Mouse (Mus musculus) c-Kit-negative CD71-positive TER-119-positive erythroid progenitor cells, embryonic 14.5 days (primary cell): ENCODE measurements at regions not wholly inside any gene's neighbourhood (a gene's known extent, or its start where the extent isn't known, plus 50 kb on each side); places are given as distances from the start of the nearest gene placed in this dataset.

Experiments used
- DNase-seq: peaks from one replicate; pipeline ENCODE4 v3.0.0-alpha.2; 2013; ENCODE audit warnings: low read depth, low spot score

DNA sequence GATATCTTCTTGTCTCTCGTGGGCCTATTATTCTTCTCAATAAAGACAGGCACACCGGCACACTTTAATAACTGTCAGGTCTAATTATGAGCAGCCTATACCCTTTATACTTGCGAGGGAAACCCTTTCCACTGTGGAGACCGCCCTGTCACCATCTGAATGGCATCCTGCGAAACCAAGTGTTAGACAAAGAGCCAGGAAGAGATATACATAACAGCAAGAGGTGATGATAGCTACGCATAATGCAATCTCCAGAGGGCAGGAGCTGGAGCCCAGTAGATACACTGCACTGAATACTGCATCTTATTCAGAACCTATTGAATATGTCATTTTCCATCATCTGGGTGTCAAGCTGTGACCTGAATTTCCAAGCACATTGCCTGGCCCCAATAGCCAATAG, 187.7 kb downstream of the Kit start:
- DNase-seq, result peak; percentile 2

DNA sequence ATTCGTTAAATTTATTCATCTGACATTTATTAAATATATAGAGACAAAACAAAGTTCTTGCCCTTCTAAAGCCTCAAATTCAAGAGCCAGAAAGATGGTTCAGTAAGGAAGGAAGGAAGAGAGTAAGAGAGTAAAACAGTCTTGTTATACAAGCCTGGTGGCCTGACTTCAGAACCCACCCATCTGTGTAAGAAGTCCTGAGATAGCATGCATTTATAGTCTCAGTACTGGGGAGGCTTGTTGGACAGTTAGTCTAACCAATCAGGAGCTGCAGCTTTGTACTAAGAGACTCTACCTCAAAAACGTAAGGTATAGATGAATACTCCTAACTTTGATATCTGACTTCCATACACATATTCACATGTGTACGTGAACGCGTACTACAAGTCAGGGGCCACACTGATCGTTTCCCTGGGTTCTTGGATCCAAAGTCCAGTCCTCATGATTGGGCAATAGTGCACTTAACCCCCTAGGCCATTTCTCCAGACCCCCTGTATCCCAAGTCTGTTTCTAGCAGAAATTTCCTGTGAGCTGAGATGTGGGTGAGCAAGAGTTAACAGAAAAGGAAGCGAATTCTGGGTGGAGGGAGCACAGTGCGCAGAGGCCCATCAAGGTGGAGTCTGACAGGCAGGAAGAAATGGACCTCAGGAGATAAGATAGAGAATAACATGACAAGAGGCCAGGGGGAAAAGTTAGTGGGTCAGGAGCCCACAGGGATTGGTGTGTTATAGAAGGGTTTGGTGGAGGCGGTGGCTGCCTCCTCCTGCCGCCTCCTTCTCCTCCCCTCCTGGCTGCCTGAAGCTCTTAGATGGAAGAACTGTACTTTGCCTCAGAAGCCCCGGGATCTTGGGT, 187.0 kb downstream of the Kit start:
- DNase-seq, result peak; percentile 6

DNA sequence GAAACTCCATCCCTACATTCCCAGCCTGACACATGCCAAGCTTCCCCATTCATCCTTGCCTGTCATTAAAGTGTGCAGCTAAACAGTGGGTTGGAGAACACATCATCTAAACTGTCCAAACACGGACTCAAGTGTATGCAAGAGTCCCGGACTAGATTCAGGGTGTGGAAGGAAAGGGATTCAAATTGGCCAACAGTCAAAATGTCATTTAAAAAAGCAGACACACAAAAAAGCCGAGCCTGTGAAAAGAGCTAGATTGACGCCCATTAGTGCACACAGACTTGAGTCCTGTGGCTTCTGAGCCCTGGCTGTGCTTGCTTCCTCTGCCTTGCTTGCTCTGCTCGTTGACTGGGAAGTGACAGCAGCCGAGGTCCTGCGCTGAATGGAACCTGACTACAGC, 181.5 kb downstream of the Kit start:
- no peak for DNase-seq

DNA sequence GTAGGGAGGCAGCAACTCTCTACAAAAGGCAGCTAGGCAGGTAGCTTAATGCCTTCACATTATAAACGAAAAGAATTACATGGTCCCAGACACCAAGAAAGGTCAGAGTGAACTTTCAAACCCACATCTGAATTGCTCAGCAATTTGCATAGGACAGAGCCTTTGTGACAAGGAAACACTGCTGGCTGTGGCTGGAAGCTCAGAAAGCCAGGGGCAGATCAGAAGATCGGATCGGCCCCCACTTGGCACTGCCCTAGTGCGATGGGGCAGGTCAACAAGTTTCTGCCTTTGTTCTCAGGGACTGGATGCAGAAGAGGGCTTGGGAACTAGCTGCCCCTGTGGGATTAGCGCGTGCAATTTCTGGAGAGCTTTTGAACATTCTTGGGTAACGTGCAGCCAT, 179.6 kb downstream of the Kit start:
- DNase-seq, result no peak

DNA sequence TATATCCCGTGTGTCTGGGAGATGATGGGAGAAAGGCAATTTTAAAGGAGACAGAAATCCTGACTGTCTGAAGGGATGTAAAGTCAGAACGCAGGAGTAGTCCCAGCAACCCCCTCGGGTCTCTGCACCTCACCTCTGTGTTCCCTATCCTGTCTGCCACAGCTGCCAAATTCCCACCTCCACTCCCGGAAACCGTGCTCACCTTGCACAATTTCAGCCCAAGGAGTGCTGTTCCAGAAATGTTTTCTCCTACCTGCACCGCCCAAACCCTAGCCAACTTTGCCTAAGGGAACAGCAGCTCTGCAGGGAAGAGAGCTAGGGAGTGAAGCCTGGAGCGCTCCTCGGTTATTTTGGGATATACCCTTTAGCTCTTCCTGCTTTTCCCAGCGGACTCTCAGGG, 170.6 kb downstream of the Kit start:
- DNase-seq, result no peak

DNA sequence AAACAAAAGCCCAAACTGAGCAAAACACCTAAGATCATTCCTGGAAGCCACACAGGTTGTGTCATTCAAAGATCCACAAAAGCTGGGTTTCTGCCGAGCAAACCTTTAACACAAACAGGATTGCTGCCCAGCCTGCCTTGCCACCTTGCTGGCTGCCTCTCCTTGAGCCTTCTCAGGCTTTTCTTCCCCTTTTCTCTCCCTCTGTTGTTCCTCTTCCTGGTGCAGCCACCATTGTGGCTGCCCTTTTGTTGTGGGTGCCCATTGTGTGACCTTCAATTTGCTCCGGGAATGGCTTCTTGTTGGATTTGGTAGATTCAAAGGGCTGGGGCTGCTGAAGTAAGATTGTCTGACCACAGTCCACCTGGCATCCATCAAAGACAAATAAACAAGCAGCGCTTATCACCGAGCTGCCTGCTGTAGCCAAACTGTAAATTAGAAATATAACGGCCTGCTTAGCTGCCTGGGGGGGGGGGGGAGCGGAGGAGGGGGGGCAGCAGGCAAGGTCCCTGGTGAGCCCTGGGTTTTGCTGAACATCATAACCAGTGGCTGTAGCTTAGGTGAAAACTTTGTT, 169.8 kb downstream of the Kit start:
- DNase-seq, result no peak

DNA sequence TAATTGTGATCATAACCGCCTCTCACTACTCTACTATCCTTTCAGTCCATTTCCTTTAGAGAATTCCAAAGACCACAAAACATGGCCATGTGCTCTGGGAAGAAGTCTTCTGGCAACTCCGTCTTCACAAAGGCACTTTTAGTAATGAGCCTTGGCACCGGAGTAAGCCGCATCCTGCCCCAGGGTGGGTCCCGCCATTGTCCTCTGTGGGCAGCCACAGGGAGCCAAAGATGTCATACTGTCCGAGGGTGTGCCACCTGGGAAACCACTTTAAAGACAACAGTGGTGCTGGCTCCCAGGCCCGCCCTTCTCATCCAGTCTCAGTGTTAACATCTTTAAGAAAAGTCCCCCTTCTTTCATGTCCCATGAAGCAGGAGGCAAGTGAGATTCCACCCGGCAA, 164.6 kb downstream of the Kit start:
- DNase-seq, result no peak

DNA sequence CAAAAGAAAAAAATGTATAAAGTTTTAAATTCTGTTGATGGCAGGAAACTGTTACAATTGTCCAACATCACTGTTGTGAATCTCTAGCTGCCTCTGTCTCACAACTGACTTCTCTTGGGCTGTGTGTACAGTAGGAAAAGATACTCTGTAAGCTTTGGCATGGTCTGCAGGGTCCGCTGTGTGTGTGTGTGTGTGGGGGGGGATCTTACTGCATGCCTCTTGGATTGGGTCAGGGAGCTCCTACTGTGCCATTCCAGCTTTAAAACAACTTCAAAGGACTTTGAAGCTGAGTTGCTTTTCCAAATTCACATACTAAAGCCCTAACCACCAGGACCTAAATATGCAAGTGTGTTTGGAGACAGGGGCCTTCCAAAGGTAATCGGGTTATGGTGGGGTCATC, 163.7 kb downstream of the Kit start:
- no peak for DNase-seq

DNA sequence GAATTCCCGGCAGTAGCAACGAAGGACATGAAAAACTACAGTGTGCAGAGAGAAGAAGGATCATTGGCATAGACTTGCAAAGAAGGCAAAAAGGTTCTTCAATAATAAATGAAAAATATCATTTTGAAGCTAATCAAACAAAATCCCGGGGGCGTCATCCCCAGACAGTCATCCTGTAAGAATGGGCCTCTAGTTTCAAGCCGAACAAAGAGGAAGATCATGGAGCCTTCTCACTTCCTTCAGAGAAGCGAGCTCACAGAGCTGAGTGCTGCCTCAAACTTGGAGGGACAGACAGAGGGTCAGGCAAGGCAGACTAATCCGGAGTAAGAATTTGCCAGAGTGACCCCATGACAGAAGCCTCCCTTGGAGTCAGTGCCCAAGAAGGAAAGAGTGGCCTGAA, 163.0 kb downstream of the Kit start:
- no peak for DNase-seq

DNA sequence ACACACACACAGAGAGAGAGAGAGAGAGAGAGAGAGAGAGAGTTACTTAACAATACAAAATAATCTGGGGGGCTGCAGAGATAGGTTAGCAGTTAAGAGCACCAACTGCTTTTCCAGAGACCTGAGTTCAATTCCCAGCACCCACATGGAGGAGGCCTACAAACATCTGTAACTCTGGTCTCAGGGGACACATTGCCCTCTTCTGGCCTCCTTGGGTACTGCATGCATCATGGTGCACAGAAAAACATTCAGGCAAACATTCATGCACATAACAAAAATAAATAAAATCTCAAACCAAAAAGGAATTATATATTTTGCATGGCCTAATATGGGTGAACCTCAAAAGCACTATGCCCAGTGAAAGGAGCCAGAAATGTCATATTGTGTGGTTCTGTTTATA, 161.6 kb downstream of the Kit start:
- no peak for DNase-seq

DNA sequence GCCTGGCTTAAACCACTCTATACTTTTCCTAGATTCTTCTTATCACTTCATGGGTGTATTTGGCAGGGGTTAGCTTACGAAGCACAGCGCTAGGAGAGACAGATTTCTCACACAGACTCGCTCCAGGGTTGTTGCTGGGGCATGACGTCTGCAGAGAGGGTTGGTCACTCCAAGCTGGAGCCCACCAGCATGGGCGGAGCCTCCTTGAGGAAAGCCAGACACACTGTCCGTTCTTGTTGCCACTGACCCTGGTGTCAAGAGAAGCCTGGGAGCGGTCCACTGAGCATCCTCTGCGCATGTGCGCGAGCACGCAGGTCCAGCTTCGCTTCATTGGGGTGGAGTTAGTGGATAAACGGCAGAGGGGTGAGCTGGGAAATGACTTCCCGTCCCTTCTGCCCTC, 159.8 kb downstream of the Kit start:
- DNase-seq, result no peak

DNA sequence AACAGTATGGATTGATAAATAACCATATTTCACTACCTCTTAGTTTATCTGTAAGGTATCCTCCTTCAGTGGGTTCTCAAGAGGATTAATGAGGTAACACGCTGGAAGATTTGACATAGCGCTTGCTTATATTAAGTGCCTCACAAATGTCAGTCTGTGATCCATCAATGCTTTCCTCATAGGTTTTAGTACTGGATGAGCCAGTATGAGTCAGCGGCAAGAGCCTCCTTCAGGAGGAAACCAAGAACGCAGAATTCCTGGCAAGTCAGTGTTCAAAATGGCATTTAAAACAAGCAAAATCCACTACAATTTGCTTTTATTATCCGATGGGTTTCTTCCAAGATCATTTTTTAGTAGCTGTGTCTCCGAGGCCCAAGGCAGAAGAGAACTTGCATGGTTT, 159.3 kb downstream of the Kit start:
- DNase-seq, result no peak

DNA sequence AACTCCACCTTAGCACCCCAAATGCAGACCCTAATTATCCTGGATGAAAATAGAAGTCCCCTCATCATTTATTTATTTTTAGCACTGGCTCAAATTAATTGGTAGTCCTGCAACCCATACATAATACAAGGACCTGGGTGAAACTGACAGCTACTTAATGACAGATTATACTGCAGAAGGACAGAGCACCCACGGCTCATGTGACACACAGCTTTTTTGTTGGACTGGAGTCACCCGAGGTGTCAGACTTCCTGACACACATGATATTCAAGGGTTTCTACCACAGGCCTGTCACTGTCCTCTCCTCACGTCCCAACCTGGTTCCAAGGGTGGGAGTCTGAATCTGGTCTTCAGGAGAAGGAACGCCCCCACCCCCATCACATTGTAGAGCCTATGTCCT, 156.5 kb downstream of the Kit start:
- no peak for DNase-seq

DNA sequence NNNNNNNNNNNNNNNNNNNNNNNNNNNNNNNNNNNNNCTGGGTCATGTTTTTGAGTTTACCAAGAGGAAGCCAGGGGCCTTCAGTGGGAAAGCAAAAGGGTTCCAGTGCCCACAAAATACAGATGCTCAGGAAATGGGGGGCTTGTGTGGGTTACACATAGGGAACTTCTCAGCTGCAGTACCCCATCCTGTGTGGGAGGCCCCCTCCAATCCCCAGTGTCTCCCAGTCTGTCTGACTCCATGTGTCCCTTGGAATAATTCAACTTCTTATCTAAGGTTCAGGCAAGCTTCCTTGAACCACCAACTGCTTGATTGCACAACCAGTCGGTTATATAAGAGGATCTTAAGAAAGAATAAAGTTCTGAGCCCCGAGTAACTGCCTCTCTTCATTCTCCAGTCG, 156.0 kb downstream of the Kit start:
- DNase-seq, result no peak

DNA sequence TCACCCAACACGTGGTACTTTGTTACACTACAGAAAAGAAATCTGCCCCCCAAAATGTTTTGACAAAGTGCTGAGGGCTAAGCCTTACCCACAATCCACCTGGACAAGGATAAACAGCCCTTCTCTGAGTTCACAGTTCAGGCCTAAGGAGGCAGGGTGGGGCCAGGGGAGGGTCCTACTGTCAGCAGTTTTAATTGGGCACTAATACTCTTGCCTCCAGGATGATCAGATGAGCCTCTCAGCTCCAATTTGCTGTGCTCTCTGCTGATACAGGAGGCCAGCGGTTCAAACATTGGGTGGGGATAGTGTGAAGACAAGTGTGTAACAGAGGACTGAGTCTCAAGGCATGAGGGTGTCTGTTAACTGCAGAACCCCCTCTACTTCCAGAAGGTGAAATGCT, 146.6 kb downstream of the Kit start:
- no peak for DNase-seq

DNA sequence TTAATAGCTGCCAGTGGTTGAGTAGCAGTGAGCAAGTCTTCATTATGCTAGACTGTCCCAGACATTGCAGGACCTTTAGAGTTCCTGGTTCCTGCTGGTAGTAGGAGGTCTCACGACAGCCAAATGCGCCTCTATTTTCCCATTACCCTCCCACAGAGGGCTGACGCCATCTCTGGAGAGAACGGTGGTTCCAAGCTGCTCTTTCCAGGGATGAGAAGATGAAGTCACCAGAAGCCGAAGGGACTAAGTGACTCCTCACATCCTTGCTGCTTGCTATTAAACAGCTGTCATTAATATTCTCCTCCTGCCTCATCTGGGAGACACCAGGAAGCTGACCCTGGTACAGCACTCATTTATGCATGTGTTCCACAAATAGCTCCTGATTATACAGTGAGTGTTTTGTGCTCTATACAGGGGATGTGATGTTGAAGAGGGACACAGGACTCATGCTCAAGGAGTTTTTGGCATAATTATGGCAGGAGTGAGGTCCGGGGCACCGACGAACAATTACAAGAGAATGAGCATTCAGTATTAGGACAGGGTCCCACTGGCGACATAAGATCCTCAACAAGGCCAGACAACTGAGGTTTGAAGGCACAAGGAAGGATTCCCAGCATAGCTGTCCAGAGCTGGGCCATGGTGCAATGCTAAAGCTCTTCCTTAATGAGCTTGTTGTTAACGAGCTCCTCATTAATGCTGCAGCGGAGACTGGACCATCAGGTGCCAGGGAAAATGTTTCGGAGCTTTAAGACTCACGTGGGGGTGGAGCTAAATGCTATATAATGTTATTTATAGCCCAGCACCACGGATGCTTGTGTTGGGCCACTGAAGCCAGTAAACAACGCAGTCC, 145.6 kb downstream of the Kit start:
- DNase-seq, result no peak

DNA sequence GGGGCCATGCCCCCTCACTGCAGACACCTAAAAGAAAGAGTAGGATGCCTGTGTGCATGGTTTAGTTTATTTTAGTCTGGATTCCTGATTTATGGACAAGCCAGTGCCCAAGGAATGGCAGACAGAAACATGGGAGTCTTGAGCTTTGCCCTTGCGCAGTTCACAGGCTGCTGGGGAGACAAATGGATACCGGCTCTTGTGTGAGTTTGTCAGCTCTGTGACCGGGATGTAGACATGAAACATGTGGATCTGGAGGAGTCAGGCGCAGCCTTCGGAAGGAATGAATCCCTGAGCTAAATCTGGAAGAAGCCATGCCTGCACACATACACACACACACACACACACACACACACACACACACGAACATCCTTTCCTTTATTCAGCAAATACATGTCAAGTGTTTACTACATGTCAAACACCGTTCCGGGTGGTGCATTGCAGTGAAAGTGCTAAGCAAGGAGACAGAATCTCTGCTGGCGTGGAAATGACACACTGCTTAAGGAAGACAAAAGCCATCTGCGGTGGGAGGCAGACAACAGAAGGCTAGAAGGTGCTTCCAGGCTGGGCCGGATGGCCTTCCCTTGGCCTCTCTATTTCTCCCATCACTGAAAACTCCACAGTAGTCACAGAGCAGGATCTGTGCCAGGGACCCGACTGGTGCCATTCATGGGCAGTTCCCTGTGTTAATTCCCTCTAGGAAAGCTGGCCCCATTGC, 144.0 kb downstream of the Kit start:
- no peak for DNase-seq
